Mouse (Mus musculus) kidney, embryonic 16.5 days (tissue): ENCODE data around the gene Rpl18a. TPM values are rescaled to one million over a fixed set of nuclear protein-coding genes. Genes with fewer than 3 reads are reported as not detected.

Source experiments
- ATAC-seq: fragments of 200-750 bp; cut with Nextera tagmentation; 2 replicates; pipeline ENCODE4 v1.8.0; 2017; ENCODE audit warnings: moderate TSS enrichment; ENCODE audit not compliant: low FRiP score, low TSS enrichment
- H3K27ac ChIP-seq: fragments of 300-500 bp; sonication (generic); 2 replicates; pipeline ENCODE4 v1.5.1; 2014; ENCODE audit warnings: low read length
- H3K27me3 ChIP-seq: fragments of 300-500 bp; sonication (generic); 2 replicates; pipeline ENCODE4 v1.6.1; 2014; ENCODE audit warnings: low read length, control low read depth, mixed read lengths; ENCODE audit not compliant: insufficient read depth
- H3K36me3 ChIP-seq: fragments of 300-500 bp; sonication (generic); 2 replicates; pipeline ENCODE4 v1.6.1; 2014; ENCODE audit warnings: low read length, control low read depth, mixed read lengths; ENCODE audit not compliant: insufficient read depth
- H3K4me1 ChIP-seq: fragments of 300-500 bp; sonication (generic); 2 replicates; pipeline ENCODE4 v1.6.1; 2014; ENCODE audit warnings: low read length, control low read depth, mixed read lengths; ENCODE audit not compliant: insufficient read depth
- H3K4me2 ChIP-seq: fragments of 300-500 bp; sonication (generic); replicated peaks from 2 replicates; pipeline ENCODE4 v1.6.1; 2014; ENCODE audit warnings: low read depth, low read length
- H3K4me3 ChIP-seq: fragments of 300-500 bp; sonication (generic); 2 replicates; pipeline ENCODE4 v1.5.1; 2014; ENCODE audit warnings: mild to moderate bottlenecking, low read length
- H3K9ac ChIP-seq: fragments of 300-500 bp; sonication (generic); replicated peaks from 2 replicates; pipeline ENCODE4 v1.6.1; 2014; ENCODE audit warnings: low read length
- H3K9me3 ChIP-seq: fragments of 300-500 bp; sonication (generic); 2 replicates; pipeline ENCODE4 v1.6.1; 2016; ENCODE audit warnings: low read length, control low read depth
- WGBS: fragments of 180-500 bp; shearing (Covaris S2); extraction: QIAGEN DNeasy Blood & Tissue Kit; methylation state at CpG from one replicate; pipeline ENCODE4 v1.1.7; 2014; 5-methylcytosine and 5-hydroxymethylcytosine counted together
- polyA plus RNA-seq: library from polyadenylated mRNA; unstranded; fragments of >200 nt; fragmentation: Nextera tagmentation; extraction: Ambion mirVana; gene quantifications from 2 replicates; pipeline ENCODE4 v1.2.1, GENCODE M21; 2015

Rpl18a gene
- polyA plus RNA-seq, 1 experiment from 2014 or later: 4,081 TPM

DNA sequence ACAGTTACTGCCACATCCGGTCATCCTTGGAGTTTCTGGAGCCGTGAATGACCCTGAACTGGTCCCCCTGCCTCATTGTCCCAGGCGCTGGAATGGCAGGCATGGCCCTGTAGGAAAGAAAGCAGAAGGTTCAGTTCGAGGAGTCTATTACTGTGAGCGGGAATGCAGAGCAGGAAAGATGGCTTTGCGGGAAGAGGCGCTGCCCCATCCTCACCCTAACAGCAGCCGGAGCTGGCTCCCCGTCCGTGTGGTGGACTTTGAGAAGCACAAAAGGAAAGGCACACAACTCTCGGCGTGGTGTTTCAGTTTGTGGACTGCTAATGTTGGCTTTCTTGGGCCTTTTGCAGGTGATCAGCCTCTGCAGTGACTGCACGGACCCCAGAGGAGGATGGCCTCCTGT lies 22.8 kb downstream of the Rpl18a start:
- peaks cover 4% of the 10 kb centered on the region; the same call in 1 of the 2 replicates for H3K4me1 ChIP-seq
- no peak overlapping the region for H3K4me3 ChIP-seq
- WGBS: 91% methylated on average over 13 of the region's 13 CpGs
- no peak for ATAC-seq
- peak overlapping the region; percentile 86; the same call in 1 of the 2 replicates for H3K9ac ChIP-seq
- H3K27me3 ChIP-seq: no peaks in the 10 kb centered on the region
- no peaks in the 10 kb centered on the region for H3K9me3 ChIP-seq
- H3K27ac ChIP-seq: no peak overlapping the region
- H3K4me2 ChIP-seq: no peak overlapping the region
- H3K36me3 ChIP-seq: no peaks in the 10 kb centered on the region

DNA sequence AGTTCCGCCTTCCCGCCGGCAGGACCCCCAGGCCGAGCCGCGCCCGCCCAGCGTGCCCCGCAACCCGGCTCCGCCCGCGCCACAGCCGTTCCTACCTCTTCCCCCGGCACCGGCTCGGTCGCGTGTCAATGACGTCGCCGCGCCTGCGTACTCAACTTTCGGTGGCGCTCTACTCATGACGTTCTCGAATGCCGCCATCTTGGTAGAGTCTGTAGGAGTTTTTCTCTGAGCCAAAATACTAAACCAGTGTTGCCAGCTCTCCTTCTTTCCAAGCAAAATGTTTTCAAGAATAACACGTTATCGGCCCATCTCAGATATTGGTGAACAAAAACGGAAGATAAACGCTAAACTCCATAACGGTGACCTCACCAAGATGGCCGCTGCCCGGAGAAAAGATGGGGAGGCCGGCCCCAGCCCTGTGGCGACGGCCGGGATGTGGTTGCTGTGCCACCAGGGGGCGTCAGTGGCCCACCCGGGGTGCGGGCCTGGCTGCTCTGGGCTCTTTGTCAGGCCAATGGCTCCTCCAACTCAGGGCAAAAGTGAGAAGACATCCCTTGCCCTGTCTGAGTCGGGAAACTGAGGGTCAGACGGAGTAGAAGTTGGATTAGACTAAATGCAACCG lies 23.7 kb downstream of the Rpl18a start, which contains the start of gene Ccdc124:
TSS of gene Ccdc124 (minus strand) at position 572 of the 622 bp plus-strand sequence.
- H3K36me3 ChIP-seq: no peaks in the 10 kb centered on the region
- peak within 1 kb of the TSS; percentile 85 for H3K4me3 ChIP-seq
- peak within 1 kb of the TSS; percentile 93 for H3K27ac ChIP-seq
- peak within 1 kb of the TSS; percentile 86 for H3K9ac ChIP-seq
- peak; percentile 89 for ATAC-seq
- H3K4me1 ChIP-seq: peaks cover 14% of the 10 kb centered on the region
- peak within 1 kb of the TSS; percentile 91 for H3K4me2 ChIP-seq
- WGBS: 2% methylated on average over 46 of the region's 46 CpGs
- H3K9me3 ChIP-seq: no peaks in the 10 kb centered on the region
- no peaks in the 10 kb centered on the region for H3K27me3 ChIP-seq

DNA sequence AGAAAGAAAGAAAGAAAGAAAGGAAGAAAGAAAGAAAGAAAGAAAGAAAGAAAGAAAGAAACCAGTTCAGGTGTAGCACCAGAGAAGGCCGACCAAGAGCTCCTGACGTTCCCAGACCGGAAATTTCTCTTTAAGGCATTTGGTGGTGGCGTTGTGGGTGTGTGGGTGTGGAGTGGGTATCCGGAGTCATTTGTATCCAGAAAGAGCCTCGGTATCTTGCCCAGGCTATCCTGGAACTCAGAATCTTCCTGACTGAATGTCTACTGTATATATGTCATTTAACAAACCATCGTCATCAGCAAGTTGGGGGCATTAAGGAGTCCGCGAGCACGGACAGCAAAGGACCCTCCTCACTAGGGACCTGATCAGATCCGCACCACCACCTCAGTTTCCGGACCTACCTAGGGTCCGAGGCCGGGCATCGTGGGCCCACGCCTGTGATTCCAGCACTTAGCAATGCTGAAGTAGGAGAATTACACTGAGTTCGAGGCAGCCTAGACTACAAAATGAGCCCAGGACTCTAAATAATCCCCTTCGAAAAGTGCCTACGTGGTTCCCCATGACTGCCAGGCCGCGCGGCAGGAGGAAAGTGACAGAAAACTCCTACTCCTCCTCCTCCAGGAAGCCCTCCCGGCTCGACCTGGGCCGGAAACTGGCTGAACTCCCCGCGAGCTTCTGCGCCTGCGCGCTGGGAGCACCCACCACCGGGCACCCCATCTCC lies 24.4 kb downstream of the Rpl18a start:
- H3K36me3 ChIP-seq: no peaks in the 10 kb centered on the region
- peaks cover 20% of the 10 kb centered on the region for H3K4me1 ChIP-seq
- peak overlapping the region; percentile 86 for H3K9ac ChIP-seq
- H3K4me2 ChIP-seq: peak overlapping the region; percentile 91
- H3K27me3 ChIP-seq: no peaks in the 10 kb centered on the region
- H3K9me3 ChIP-seq: no peaks in the 10 kb centered on the region
- H3K27ac ChIP-seq: peak overlapping the region; percentile 93
- 3% methylated on average over 31 of the region's 31 CpGs for WGBS
- peak overlapping the region; percentile 85 for H3K4me3 ChIP-seq
- no peak for ATAC-seq

DNA sequence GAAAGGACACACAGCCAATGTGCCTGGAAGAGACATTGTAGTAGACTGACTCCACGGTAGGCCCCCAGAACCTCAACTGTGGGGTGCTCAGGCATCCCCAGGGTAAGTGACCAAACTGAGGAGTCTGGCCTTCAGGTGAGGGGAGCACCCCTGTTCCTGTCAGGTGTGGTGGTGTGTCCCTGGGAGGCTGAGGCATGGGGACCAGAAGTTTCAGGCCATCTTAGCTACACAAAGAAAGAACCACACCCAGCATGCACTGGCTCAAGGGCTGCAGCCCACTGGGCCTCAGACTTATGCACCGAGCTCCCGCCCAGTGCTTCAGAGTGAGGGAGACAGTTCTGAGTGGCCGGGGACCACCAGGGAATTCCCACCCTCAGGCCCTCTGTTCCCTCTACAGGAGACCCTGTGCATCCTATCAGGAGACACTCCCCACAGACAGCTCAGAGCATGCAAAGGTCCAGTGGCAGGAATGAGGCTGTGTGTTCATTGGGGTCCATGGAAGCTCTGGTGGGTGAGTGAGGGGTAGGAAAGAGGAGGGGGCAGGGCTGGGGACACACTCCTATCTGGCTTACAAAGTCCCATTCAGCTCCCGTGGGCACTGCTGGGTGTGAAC lies 25.9 kb downstream of the Rpl18a start:
- H3K9ac ChIP-seq: no peak overlapping the region
- H3K4me3 ChIP-seq: no peak overlapping the region
- H3K36me3 ChIP-seq: no peaks in the 10 kb centered on the region
- ATAC-seq: no peak
- no peaks in the 10 kb centered on the region for H3K27me3 ChIP-seq
- no peak overlapping the region for H3K4me2 ChIP-seq
- no peak overlapping the region for H3K27ac ChIP-seq
- WGBS: 79% methylated on average over 5 of the region's 5 CpGs
- H3K4me1 ChIP-seq: peaks cover 22% of the 10 kb centered on the region
- no peaks in the 10 kb centered on the region for H3K9me3 ChIP-seq

DNA sequence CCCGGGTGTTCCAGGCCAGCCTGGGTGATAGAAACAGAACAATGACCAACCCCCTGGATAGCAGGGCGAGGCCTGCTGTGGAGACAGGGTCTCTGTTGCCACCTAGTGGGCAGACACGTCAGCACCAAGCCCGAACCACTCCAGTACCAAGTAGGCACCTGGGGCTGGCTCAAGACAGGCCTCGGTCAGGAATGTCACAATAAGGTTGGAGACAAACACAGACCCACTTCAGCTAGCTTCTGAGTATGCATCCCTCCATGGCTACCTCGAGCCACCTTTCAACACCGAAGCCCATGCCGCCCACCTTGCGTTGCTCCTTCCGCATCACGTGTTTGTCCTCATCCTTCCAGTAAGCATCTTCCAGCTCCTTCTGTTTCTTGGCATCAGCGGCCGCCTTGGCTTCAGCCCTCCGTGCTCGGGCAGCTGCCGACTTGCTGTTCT lies 27.6 kb downstream of the Rpl18a start:
- H3K4me3 ChIP-seq: no peak overlapping the region
- no peaks in the 10 kb centered on the region for H3K36me3 ChIP-seq
- 46% methylated on average over 16 of the region's 16 CpGs for WGBS
- 0 out of 2 replicates have a peak, but pooled peaks cover 3% of the 10 kb centered on the region for H3K27me3 ChIP-seq
- no peaks in the 10 kb centered on the region for H3K9me3 ChIP-seq
- ATAC-seq: peak; percentile 6; the same call in 1 of the 2 replicates
- no peak overlapping the region for H3K27ac ChIP-seq
- peaks cover 32% of the 10 kb centered on the region for H3K4me1 ChIP-seq
- H3K4me2 ChIP-seq: no peak overlapping the region
- no peak overlapping the region for H3K9ac ChIP-seq

DNA sequence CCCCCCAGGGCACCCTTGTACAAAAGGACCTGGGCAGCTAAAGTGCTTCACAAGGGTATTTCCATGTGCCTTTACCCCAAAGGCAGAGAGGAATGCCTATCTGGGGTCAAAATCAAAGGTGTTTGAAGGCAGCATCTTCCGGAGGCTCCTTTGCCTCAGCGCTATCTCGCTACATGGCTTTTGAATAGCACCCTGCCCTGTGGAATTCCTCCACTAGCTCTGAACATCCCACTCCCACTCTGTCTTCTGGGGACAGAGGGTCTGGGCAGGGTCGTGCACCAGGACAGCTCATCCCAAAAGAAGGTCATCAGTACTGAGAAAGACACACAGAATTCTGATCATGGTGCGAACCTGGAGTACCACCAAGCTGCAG lies 28.0 kb downstream of the Rpl18a start:
- peak overlapping the region; percentile 76 for H3K27ac ChIP-seq
- H3K4me3 ChIP-seq: no peak overlapping the region; the same call in 1 of the 2 replicates
- ATAC-seq: no peak

DNA sequence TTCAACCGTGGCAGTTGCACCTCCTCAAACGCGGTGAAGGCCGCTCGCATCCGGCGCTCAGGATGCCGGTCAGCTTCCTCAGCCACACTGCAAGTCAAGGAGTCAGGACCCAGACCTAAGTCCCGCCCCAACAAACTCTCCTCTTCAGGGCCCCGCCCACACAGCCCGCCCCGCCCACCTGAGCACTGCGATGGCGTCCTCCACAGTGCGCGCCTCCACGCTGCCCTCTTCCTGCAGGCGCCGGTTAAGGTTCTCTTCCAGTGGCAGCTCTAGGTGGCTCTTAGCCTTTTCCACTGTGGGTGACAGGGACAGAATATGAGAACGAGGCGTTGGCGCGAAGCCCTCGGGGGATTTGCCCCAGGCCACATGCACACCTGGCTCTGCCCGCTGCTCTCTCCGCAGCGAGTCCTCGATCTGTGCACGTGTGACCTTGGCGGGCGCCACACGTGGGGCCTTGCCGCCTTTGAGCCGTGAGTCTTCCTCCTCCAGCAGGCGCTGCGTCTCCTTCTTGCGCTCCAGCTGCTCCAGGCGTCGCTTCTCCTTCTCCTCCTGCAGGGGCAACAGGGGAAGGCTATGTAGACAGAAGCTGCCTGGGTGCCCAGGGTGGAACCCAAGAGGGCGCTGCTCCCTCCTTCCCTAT lies 28.5 kb downstream of the Rpl18a start:
- Histone ChIP-seq H3K9ac (peak overlapping the region; percentile 54), H3K9me3 (no peaks in the 10 kb centered on the region), H3K36me3 (no peaks in the 10 kb centered on the region), H3K4me3 (peak overlapping the region; percentile 32), H3K4me2 (peak overlapping the region; percentile 51), H3K27ac (peak overlapping the region; percentile 76), H3K27me3 (peaks cover 10% of the 10 kb centered on the region), H3K4me1 (peaks cover 41% of the 10 kb centered on the region)
- ATAC-seq: peak; percentile 9; the same call in 1 of the 2 replicates
- WGBS: 17% methylated on average over 40 of the region's 40 CpGs

More for the DNA sequence above, 28.0 kb downstream of the Rpl18a start:
- WGBS: 36% methylated on average over 5 of the region's 5 CpGs
- Histone ChIP-seq H3K9ac (peak overlapping the region; percentile 54; the same call in 1 of the 2 replicates), H3K27me3 (peaks cover 7% of the 10 kb centered on the region), H3K4me2 (peak overlapping the region; percentile 51), H3K9me3 (no peaks in the 10 kb centered on the region), H3K4me1 (peaks cover 36% of the 10 kb centered on the region), H3K36me3 (no peaks in the 10 kb centered on the region)

DNA sequence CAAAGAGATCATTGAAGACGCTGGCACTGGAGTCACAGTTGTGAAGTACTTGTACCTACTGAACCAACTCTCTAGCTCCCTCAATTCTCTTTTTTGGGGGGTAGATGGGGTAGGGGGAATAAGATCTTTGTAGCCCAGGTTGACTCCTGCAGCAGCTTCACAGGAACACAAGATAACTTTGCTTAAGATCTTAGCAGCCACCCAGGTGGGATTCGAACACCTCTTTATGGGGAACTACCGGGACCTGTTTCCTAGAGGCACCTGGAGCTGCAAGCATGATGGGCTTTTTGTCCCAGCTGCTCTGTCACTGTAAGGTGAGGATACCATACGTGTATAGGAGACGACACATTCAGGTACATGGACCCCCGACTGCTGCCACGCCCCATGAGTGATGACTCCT lies 30.6 kb downstream of the Rpl18a start:
- 0 out of 2 replicates have a peak overlapping the region, but pooled peaks have one; percentile 60 for H3K9ac ChIP-seq
- H3K4me1 ChIP-seq: peaks cover 51% of the 10 kb centered on the region
- no peak overlapping the region for H3K4me2 ChIP-seq
- H3K4me3 ChIP-seq: no peak overlapping the region
- no peak overlapping the region; the same call in 1 of the 2 replicates for H3K27ac ChIP-seq
- no peaks in the 10 kb centered on the region for H3K9me3 ChIP-seq
- WGBS: 86% methylated on average over 7 of the region's 7 CpGs
- no peaks in the 10 kb centered on the region for H3K36me3 ChIP-seq
- H3K27me3 ChIP-seq: peaks cover 32% of the 10 kb centered on the region
- ATAC-seq: no peak

DNA sequence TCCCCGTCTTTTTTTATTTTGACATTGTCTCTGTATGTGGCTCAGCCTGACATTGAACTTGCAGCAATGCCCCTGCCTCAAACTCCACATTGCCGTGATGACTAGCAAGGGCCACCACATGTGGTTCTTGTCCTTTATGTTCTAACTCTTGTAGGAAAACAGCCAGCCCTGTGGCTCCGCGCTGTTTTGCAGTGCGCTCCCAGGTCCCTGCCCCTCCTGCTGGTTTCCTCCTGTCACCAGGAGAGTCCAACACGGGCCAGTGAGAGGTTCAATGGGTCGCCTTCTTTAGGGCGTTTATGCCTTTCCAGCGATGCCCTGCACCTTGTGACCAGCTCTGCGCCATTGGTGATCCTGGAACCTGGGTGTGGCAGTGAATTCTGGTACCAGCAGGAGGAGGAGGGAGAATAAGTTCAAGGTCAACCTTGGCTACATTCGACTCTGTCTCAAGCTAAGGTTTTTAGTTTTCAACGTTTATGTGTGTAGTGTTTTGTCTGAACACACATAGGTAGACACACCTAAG lies 31.2 kb downstream of the Rpl18a start:
- Histone ChIP-seq H3K4me1 (peaks cover 53% of the 10 kb centered on the region), H3K4me2 (peak overlapping the region; percentile 80), H3K9ac (peak overlapping the region; percentile 60), H3K27me3 (peaks cover 36% of the 10 kb centered on the region), H3K36me3 (no peaks in the 10 kb centered on the region), H3K4me3 (peak overlapping the region; percentile 64), H3K9me3 (no peaks in the 10 kb centered on the region), H3K27ac (peak overlapping the region; percentile 85)
- WGBS: 7% methylated on average over 12 of the region's 12 CpGs
- peak; percentile 7 for ATAC-seq
